Mouse (Mus musculus): Measurements from ENCODE around the gene Tspan12.

- no peak for TF ChIP-seq POLR2A (IDR thresholded peaks at IDR 0.05; ENCODE audit: extremely low read depth, insufficient read depth, low read length)
- TF ChIP-seq CTCF (IDR thresholded peaks at IDR 0.05; ENCODE audit: low read depth, low read length), result no peak
Observed at GRCm38 (mm10) chr6:21823694-21824093, 28.6 kb downstream of the Tspan12 start.
